Mouse (Mus musculus) intestine, embryonic 16.5 days (tissue): ENCODE results near the gene Rnasek. TPM values are rescaled to one million over a fixed set of nuclear protein-coding genes. Genes with fewer than 3 reads are reported as not detected.

Source experiments
- ATAC-seq: fragments of 200-750 bp; cut with Nextera tagmentation; 2 replicates; pipeline ENCODE4 v1.8.0; 2017; ENCODE audit warnings: moderate TSS enrichment, moderate library complexity
- H3K27ac ChIP-seq: fragments of 300-500 bp; sonication (generic); 2 replicates; pipeline ENCODE4 v1.5.1; 2014; ENCODE audit warnings: mild to moderate bottlenecking, low read length
- H3K27me3 ChIP-seq: fragments of 300-500 bp; sonication (generic); replicated peaks from 2 replicates; pipeline ENCODE4 v1.6.1; 2014; ENCODE audit warnings: low read length, control low read depth, mixed read lengths; ENCODE audit not compliant: control insufficient read depth, insufficient read depth
- H3K36me3 ChIP-seq: fragments of 300-500 bp; sonication (generic); 2 replicates; pipeline ENCODE4 v1.6.1; 2014; ENCODE audit warnings: low read length, control low read depth; ENCODE audit not compliant: control insufficient read depth, insufficient read depth
- H3K4me1 ChIP-seq: fragments of 300-500 bp; sonication (generic); 2 replicates; pipeline ENCODE4 v1.6.1; 2014; ENCODE audit warnings: low read length, control low read depth, mixed read lengths; ENCODE audit not compliant: control insufficient read depth, insufficient read depth
- H3K4me2 ChIP-seq: fragments of 300-500 bp; sonication (generic); 2 replicates; pipeline ENCODE4 v1.6.1; 2014; ENCODE audit warnings: low read depth, low read length, control low read depth
- H3K4me3 ChIP-seq: fragments of 300-500 bp; sonication (generic); 2 replicates; pipeline ENCODE4 v1.5.1; 2014; ENCODE audit warnings: mild to moderate bottlenecking, low read length
- H3K9ac ChIP-seq: fragments of 300-500 bp; sonication (generic); 2 replicates; pipeline ENCODE4 v1.6.1; 2014; ENCODE audit warnings: low read depth, low read length
- H3K9me3 ChIP-seq: fragments of 300-500 bp; sonication (generic); 2 replicates; pipeline ENCODE4 v1.6.1; 2016; ENCODE audit warnings: low read length, control low read depth; ENCODE audit not compliant: control insufficient read depth
- WGBS: fragments of 180-500 bp; shearing (Covaris S2); extraction: QIAGEN DNeasy Blood & Tissue Kit; methylation state at CpG from one replicate; pipeline ENCODE4 v1.1.7; 2014; 5-methylcytosine and 5-hydroxymethylcytosine counted together
- polyA plus RNA-seq: library from polyadenylated mRNA; unstranded; fragments of >200 nt; fragmentation: Nextera tagmentation; extraction: Ambion mirVana; gene quantifications from 2 replicates; pipeline ENCODE4 v1.2.1, GENCODE M21; 2015

The Rnasek gene
- polyA plus RNA-seq, 1 experiment from 2014 or later = 269 TPM

- Histone ChIP-seq H3K27me3 (no peaks in the 10 kb centered on the region), H3K4me1 (no peaks in the 10 kb centered on the region), H3K27ac (no peak overlapping the region), H3K9ac (no peak overlapping the region), H3K4me3 (no peak overlapping the region), H3K4me2 (no peak overlapping the region), H3K9me3 (no peaks in the 10 kb centered on the region), H3K36me3 (no peaks in the 10 kb centered on the region)
- WGBS = 81% methylated on average over 7 of the region's 7 CpGs
- ATAC-seq = no peak
These were observed 32.4 kb downstream of the Rnasek start for GRCm38 (mm10) chr11:70207283-70207682.

GRCm38 (mm10) chr11:70206801-70207200, 32.8 kb downstream of the Rnasek start:
- H3K4me3 ChIP-seq = no peak overlapping the region
- ATAC-seq = no peak
- 87% methylated on average over 2 of the region's 2 CpGs for WGBS
- no peak overlapping the region for H3K4me2 ChIP-seq
- no peaks in the 10 kb centered on the region for H3K27me3 ChIP-seq
- H3K27ac ChIP-seq = no peak overlapping the region
- no peaks in the 10 kb centered on the region for H3K9me3 ChIP-seq
- H3K9ac ChIP-seq = no peak overlapping the region
- no peaks in the 10 kb centered on the region for H3K36me3 ChIP-seq
- no peaks in the 10 kb centered on the region for H3K4me1 ChIP-seq

- Histone ChIP-seq H3K9ac (no peak overlapping the region), H3K4me3 (no peak overlapping the region), H3K4me2 (no peak overlapping the region), H3K4me1 (no peaks in the 10 kb centered on the region), H3K27me3 (no peaks in the 10 kb centered on the region), H3K9me3 (no peaks in the 10 kb centered on the region), H3K27ac (no peak overlapping the region), H3K36me3 (no peaks in the 10 kb centered on the region)
- 42% methylated on average over 5 of the region's 5 CpGs for WGBS
- no peak for ATAC-seq
These were observed 38.0 kb downstream of the Rnasek start for GRCm38 (mm10) chr11:70201691-70202090.

DNA sequence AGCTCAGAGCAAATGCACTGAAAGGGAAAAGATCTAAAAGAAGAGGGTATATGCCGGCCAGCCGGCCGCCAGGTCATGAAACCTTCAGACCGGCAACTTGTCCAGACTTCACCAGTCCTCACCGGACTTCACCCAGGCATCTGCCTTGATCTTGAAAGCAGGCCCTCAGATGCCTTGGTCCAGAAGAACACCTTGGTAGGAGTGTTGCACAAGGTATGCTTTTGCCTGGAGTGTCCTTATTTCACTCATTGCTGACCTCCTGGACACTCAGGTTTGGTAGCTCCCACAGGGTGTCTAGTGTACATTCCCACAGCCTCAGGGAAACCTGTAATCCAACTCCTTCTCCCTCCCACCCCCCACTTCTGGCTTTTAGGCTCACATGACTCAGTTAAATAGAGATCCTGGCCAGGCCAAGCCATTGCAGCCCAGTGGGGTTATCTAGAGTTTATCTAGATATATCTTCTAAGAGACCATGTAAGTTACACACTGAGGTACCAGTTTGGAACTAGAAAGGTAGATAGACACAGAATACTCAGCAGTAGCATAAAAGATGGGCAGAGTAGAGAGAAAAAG, 39.5 kb downstream of the Rnasek start:
- H3K4me3 ChIP-seq = no peak overlapping the region
- no peak overlapping the region for H3K4me2 ChIP-seq
- WGBS = 85% methylated on average over 5 of the region's 5 CpGs
- no peak overlapping the region for H3K27ac ChIP-seq
- no peak overlapping the region for H3K9ac ChIP-seq
- H3K4me1 ChIP-seq = no peaks in the 10 kb centered on the region
- no peaks in the 10 kb centered on the region for H3K9me3 ChIP-seq
- no peak for ATAC-seq
- no peaks in the 10 kb centered on the region for H3K27me3 ChIP-seq
- H3K36me3 ChIP-seq = no peaks in the 10 kb centered on the region

- no peaks in the 10 kb centered on the region for H3K4me1 ChIP-seq
- WGBS = 78% methylated on average over 8 of the region's 8 CpGs
These were observed 40.5 kb downstream of the Rnasek start for GRCm38 (mm10) chr11:70199107-70199506.

GRCm38 (mm10) chr11:70198332-70198731, 41.3 kb downstream of the Rnasek start:
- no peak overlapping the region for H3K27ac ChIP-seq
- no peak for ATAC-seq
- WGBS = 78% methylated on average over 3 of the region's 3 CpGs
- H3K4me3 ChIP-seq = no peak overlapping the region
- no peak overlapping the region for H3K9ac ChIP-seq
- H3K36me3 ChIP-seq = no peaks in the 10 kb centered on the region
- no peaks in the 10 kb centered on the region for H3K9me3 ChIP-seq
- H3K27me3 ChIP-seq = no peaks in the 10 kb centered on the region
- no peak overlapping the region for H3K4me2 ChIP-seq
- no peaks in the 10 kb centered on the region for H3K4me1 ChIP-seq

More at GRCm38 (mm10) chr11:70199107-70199506, 40.5 kb downstream of the Rnasek start:
- Histone ChIP-seq H3K9me3 (no peaks in the 10 kb centered on the region), H3K9ac (no peak overlapping the region), H3K36me3 (no peaks in the 10 kb centered on the region), H3K27me3 (no peaks in the 10 kb centered on the region), H3K4me2 (no peak overlapping the region), H3K4me3 (no peak overlapping the region), H3K27ac (no peak overlapping the region)
- ATAC-seq = no peak

GRCm38 (mm10) chr11:70193354-70194285, 46.0 kb downstream of the Rnasek start:
- H3K27me3 ChIP-seq = no peaks in the 10 kb centered on the region
- WGBS = 40% methylated on average over 11 of the region's 11 CpGs
- H3K36me3 ChIP-seq = no peaks in the 10 kb centered on the region
- ATAC-seq = no peak
- no peak overlapping the region for H3K27ac ChIP-seq
- H3K4me1 ChIP-seq = no peaks in the 10 kb centered on the region
- H3K9me3 ChIP-seq = no peaks in the 10 kb centered on the region
- H3K4me3 ChIP-seq = no peak overlapping the region
- no peak overlapping the region for H3K4me2 ChIP-seq
- H3K9ac ChIP-seq = no peak overlapping the region

- Histone ChIP-seq H3K36me3 (no peaks in the 10 kb centered on the region), H3K4me1 (no peaks in the 10 kb centered on the region), H3K9ac (no peak overlapping the region), H3K4me2 (no peak overlapping the region), H3K27me3 (no peaks in the 10 kb centered on the region), H3K27ac (no peak overlapping the region), H3K4me3 (no peak overlapping the region), H3K9me3 (no peaks in the 10 kb centered on the region)
- 80% methylated on average over 4 of the region's 4 CpGs for WGBS
- no peak for ATAC-seq
These were observed 47.5 kb downstream of the Rnasek start for GRCm38 (mm10) chr11:70192157-70192556.

- WGBS = 79% methylated on average over 6 of the region's 6 CpGs
- H3K4me2 ChIP-seq = no peak overlapping the region
- no peaks in the 10 kb centered on the region for H3K9me3 ChIP-seq
- H3K27me3 ChIP-seq = no peaks in the 10 kb centered on the region
- no peak overlapping the region for H3K9ac ChIP-seq
- no peaks in the 10 kb centered on the region for H3K36me3 ChIP-seq
- no peak for ATAC-seq
- no peak overlapping the region for H3K27ac ChIP-seq
- H3K4me3 ChIP-seq = no peak overlapping the region
- no peaks in the 10 kb centered on the region for H3K4me1 ChIP-seq
These were observed 48.5 kb downstream of the Rnasek start for GRCm38 (mm10) chr11:70191188-70191587.
